Mouse (Mus musculus) myocyte (in vitro differentiated cells): ENCODE results near the gene Cnpy2. TPM values are rescaled to one million over a fixed set of nuclear protein-coding genes. Genes with fewer than 3 reads are reported as not detected.

ENCODE experiments used
- H3K27me3 ChIP-seq: one replicate; pipeline ENCODE4 v1.6.1; 2011; ENCODE audit not compliant: control insufficient read depth, insufficient read depth, insufficient read length
- H3K36me3 ChIP-seq: one replicate; pipeline ENCODE4 v1.6.1; 2011; ENCODE audit not compliant: control insufficient read depth, insufficient read depth
- H3K4me2 ChIP-seq: one replicate; pipeline ENCODE4 v1.6.1; 2011; ENCODE audit warnings: low read depth, control low read depth
- H3K4me3 ChIP-seq: one replicate; pipeline ENCODE4 v1.5.1; 2011; ENCODE audit warnings: mild to moderate bottlenecking, control low read depth, moderate library complexity
- H3K79me2 ChIP-seq: one replicate; pipeline ENCODE4 v1.6.1; 2011; ENCODE audit not compliant: control insufficient read depth, insufficient read depth
- H3ac ChIP-seq: one replicate; pipeline ENCODE4 v1.6.1; 2011; ENCODE audit not compliant: control insufficient read depth, insufficient read length
- CEBPB ChIP-seq: IDR thresholded peaks from 2 replicates; pipeline ENCODE4 v1.6.1; 2011; ENCODE audit warnings: mild to moderate bottlenecking, moderate library complexity; ENCODE audit not compliant: poor library complexity, insufficient read depth, severe bottlenecking
- E2F4 ChIP-seq: IDR thresholded peaks from one replicate; pipeline ENCODE4 v1.6.1; 2011; ENCODE audit warnings: mild to moderate bottlenecking, control low read depth, moderate library complexity; ENCODE audit not compliant: insufficient read depth
- MAX ChIP-seq: IDR thresholded peaks from one replicate; pipeline ENCODE4 v1.6.1; 2011; ENCODE audit warnings: low read depth, mild to moderate bottlenecking, control low read depth
- MYOD1 ChIP-seq, 3 experiments: IDR thresholded peaks; one replicate each; pipeline ENCODE4 v1.6.1; 2011; ENCODE audit warnings: control low read depth in 2 of 3, low read depth in 2 of 3, mild to moderate bottlenecking in 2 of 3, moderate library complexity in 1 of 3; ENCODE audit not compliant: insufficient read length in 2 of 3, control insufficient read depth in 1 of 3
- MYOG ChIP-seq, 3 experiments: IDR thresholded peaks; one replicate each; pipeline ENCODE4 v1.6.1; 2011; ENCODE audit warnings: control low read depth in 2 of 3, low read depth in 2 of 3, mild to moderate bottlenecking in 2 of 3; ENCODE audit not compliant: insufficient read length in 2 of 3, control insufficient read depth in 1 of 3, insufficient read depth in 1 of 3
- POLR2A ChIP-seq: IDR thresholded peaks from one replicate; pipeline ENCODE4 v1.6.1; 2011; ENCODE audit warnings: low read depth, mild to moderate bottlenecking, control low read depth, moderate library complexity; ENCODE audit not compliant: insufficient read length
- POLR2AphosphoS2 ChIP-seq: IDR thresholded peaks from one replicate; pipeline ENCODE4 v1.6.1; 2011; ENCODE audit warnings: low read depth, control low read depth; ENCODE audit not compliant: insufficient read length
- REST ChIP-seq: IDR thresholded peaks from one replicate; pipeline ENCODE4 v1.6.1; 2011; ENCODE audit warnings: mild to moderate bottlenecking, control low read depth, moderate library complexity; ENCODE audit not compliant: insufficient read depth, insufficient read length
- SRF ChIP-seq: IDR thresholded peaks from one replicate; pipeline ENCODE4 v1.6.1; 2011; ENCODE audit warnings: low read depth; ENCODE audit not compliant: control insufficient read depth, insufficient read length
- TCF12 ChIP-seq: IDR thresholded peaks from one replicate; pipeline ENCODE4 v1.6.1; 2011; ENCODE audit warnings: mild to moderate bottlenecking, control low read depth; ENCODE audit not compliant: poor library complexity, insufficient read depth, severe bottlenecking
- TCF3 ChIP-seq: IDR thresholded peaks from one replicate; pipeline ENCODE4 v1.6.1; 2011; ENCODE audit warnings: low read depth, control low read depth; ENCODE audit not compliant: insufficient read length
- USF1 ChIP-seq: IDR thresholded peaks from one replicate; pipeline ENCODE4 v1.6.1; 2011; ENCODE audit warnings: low read depth, mild to moderate bottlenecking, control low read depth, moderate library complexity
- polyA plus RNA-seq: library from polyadenylated mRNA; unstranded; fragments of >200 nt; fragmentation: generic; extraction: Trizol; gene quantifications from one replicate; pipeline ENCODE4 v1.2.1, GENCODE M21; 2012; ENCODE audit warnings: missing spikeins

Gene Cnpy2
- polyA plus RNA-seq, 1 experiment, result 91.8 TPM

- Histone ChIP-seq H3K36me3 (no peaks in the 10 kb centered on the region), H3K79me2 (peaks cover 48% of the 10 kb centered on the region), H3K4me3 (peak within 1 kb of the TSS; percentile 80), H3K27me3 (no peaks in the 10 kb centered on the region), H3ac (peak within 1 kb of the TSS; percentile 19), H3K4me2 (peak within 1 kb of the TSS; percentile 93)
- TF ChIP-seq TCF3 (no peak), TCF12 (no peak), MAX (peak; percentile 82), POLR2AphosphoS2 (peak; percentile 89), USF1 (no peak), MYOG (IDR thresholded peaks at IDR 0.05; ENCODE audit: control insufficient read depth in 1 of 3, insufficient read depth in 1 of 3, insufficient read length in 2 of 3, low read depth in 2 of 3) (no peak), CEBPB (no peak), POLR2A (peak; percentile 87), E2F4 (no peak), MYOD1 (IDR thresholded peaks at IDR 0.05; ENCODE audit: control insufficient read depth in 1 of 3, insufficient read length in 2 of 3, low read depth in 2 of 3) (no peak), SRF (peak; percentile 81)
Observed at GRCm38 (mm10) chr10:128337306-128338181, 15.3 kb downstream of the Cnpy2 start, which contains the start of gene Cs. Gene Cs, plus strand, starts transcription at chr10:128337734.

- H3K27me3 ChIP-seq, result no peaks in the 10 kb centered on the region
- H3K4me2 ChIP-seq, result peak overlapping the region; percentile 93
- H3K36me3 ChIP-seq, result no peaks in the 10 kb centered on the region
- peak overlapping the region; percentile 80 for H3K4me3 ChIP-seq
- H3K79me2 ChIP-seq, result peaks cover 56% of the 10 kb centered on the region
- TF ChIP-seq USF1 (peak; percentile 84), REST (no peak)
- H3ac ChIP-seq, result peak overlapping the region; percentile 19
Observed at GRCm38 (mm10) chr10:128338415-128338814, 16.2 kb downstream of the Cnpy2 start.

GRCm38 (mm10) chr10:128338948-128339347, 16.7 kb downstream of the Cnpy2 start:
- Histone ChIP-seq H3K27me3 (no peaks in the 10 kb centered on the region), H3ac (no peak overlapping the region), H3K4me2 (peak overlapping the region; percentile 93), H3K36me3 (no peaks in the 10 kb centered on the region), H3K79me2 (peaks cover 62% of the 10 kb centered on the region), H3K4me3 (peak overlapping the region; percentile 80)
- TF ChIP-seq MYOD1 (IDR thresholded peaks at IDR 0.05; ENCODE audit: control insufficient read depth in 1 of 3, insufficient read length in 2 of 3, low read depth in 2 of 3) (no peak), POLR2AphosphoS2 (no peak), REST (no peak), CEBPB (no peak), E2F4 (no peak), USF1 (no peak), SRF (no peak), MYOG (IDR thresholded peaks at IDR 0.05; ENCODE audit: control insufficient read depth in 1 of 3, insufficient read depth in 1 of 3, insufficient read length in 2 of 3, low read depth in 2 of 3) (no peak)

- H3K4me3 ChIP-seq, result no peak overlapping the region
- no peak for TF ChIP-seq MAX
- no peak for TF ChIP-seq TCF12
- TF ChIP-seq TCF3, result no peak
Observed at GRCm38 (mm10) chr10:128340257-128340656, 18.0 kb downstream of the Cnpy2 start.

GRCm38 (mm10) chr10:128343436-128343835, 21.2 kb downstream of the Cnpy2 start:
- H3K79me2 ChIP-seq, result peaks cover 89% of the 10 kb centered on the region
- H3K4me3 ChIP-seq, result no peak overlapping the region
- H3K27me3 ChIP-seq, result no peaks in the 10 kb centered on the region
- H3ac ChIP-seq, result no peak overlapping the region
- TF ChIP-seq TCF12 (no peak), MYOG (IDR thresholded peaks at IDR 0.05; ENCODE audit: control insufficient read depth in 1 of 3, insufficient read depth in 1 of 3, insufficient read length in 2 of 3, low read depth in 2 of 3) (no peak), TCF3 (no peak), MAX (no peak)
- H3K36me3 ChIP-seq, result no peaks in the 10 kb centered on the region
- peak overlapping the region; percentile 43 for H3K4me2 ChIP-seq

More at GRCm38 (mm10) chr10:128340257-128340656, 18.0 kb downstream of the Cnpy2 start:
- Histone ChIP-seq H3ac (no peak overlapping the region), H3K79me2 (peaks cover 64% of the 10 kb centered on the region), H3K4me2 (peak overlapping the region; percentile 93), H3K36me3 (no peaks in the 10 kb centered on the region), H3K27me3 (no peaks in the 10 kb centered on the region)
